Mouse (Mus musculus) stomach, postnatal 0 days (tissue): ENCODE measurements at regions not wholly inside any gene's neighbourhood (a gene's known extent, or its start where the extent isn't known, plus 50 kb on each side); places are given as distances from the start of the nearest gene placed in this dataset.

Source experiments
- CTCF ChIP-seq: IDR thresholded peaks from 2 replicates; pipeline ENCODE4 v1.5.1; 2016; ENCODE audit warnings: antibody characterized with exemption, low read depth, mild to moderate bottlenecking, moderate library complexity
- EP300 ChIP-seq: optimal IDR thresholded peaks from 2 replicates; pipeline ENCODE3; 2016; ENCODE audit warnings: antibody characterized with exemption

GRCm38 (mm10) chr4:39695236-39695635, 245.1 kb downstream of the 1700009N14Rik start:
- TF ChIP-seq CTCF (no peak), EP300 (no peak)
